Mouse (Mus musculus) adrenal gland (tissue): ENCODE measurements around the gene Gm12394.
"Not testable (repeated sequence)": the region's sequence is repeated elsewhere in the genome, so short reads cannot be mapped to it uniquely, and the experiment has no call there.

Experiments
- intact Hi-C: fragments of 180-260 bp; cut with DNase I; formaldehyde crosslinking; loops from one replicate; pipeline ENCODE4 v1.15.1; 2025
- long read RNA-seq, 2 experiments: library from polyadenylated mRNA; unstranded; transcript quantifications; one replicate each; pipeline ENCODE4 v2.0.0; 2020; ENCODE audit warnings: borderline replicate concordance in 1 of 2; ENCODE audit not compliant: insufficient replicate concordance in 1 of 2

Gm12394 gene
- long read RNA-seq, experiment 1: 0 reads
- long read RNA-seq, experiment 2: 0 reads

DNA sequence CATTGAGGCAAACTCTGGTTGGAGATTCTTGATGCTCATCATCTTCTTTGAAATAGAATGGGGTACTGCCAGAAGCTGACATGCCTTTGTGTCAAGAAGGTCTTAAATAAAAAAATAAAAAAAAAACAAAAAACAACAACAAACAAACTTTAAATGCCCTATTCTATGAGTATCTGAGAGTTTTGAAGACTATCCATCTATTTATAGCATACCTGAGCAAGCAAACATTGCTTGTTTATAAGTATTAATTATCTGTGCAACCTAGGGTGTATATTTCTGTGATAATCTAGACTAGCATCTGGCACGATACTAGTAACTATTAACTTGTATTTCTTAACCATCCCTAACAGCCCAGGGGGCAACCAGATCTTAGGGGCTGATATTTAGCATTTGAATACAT, at the start of gene Gm12394:
Gene Gm12394, minus strand, starts transcription at position 101 of the 400 bp plus-strand sequence.
- intact Hi-C loops: not testable (repeated sequence)

DNA sequence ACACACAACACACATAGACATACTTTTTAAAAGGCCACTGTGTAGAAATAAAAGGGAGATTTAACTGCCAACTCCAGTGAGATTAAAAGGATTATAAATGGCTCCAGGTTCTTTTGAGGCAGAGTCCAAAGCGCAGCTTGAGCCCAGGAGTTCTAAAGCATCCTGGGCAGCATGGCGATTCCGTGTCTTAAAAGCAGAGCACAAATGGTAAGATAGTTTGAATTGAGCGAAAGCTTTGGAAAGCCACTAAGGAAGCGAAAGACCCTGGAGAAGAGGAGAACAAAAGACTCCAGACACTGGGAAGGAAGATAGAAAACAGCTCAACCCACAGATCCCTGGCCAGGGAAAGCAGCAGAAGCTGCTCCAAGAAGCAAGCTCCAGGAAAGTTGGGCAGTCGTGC, 48.4 kb upstream of the Gm12394 start:
- intact Hi-C loops: no loop called here

DNA sequence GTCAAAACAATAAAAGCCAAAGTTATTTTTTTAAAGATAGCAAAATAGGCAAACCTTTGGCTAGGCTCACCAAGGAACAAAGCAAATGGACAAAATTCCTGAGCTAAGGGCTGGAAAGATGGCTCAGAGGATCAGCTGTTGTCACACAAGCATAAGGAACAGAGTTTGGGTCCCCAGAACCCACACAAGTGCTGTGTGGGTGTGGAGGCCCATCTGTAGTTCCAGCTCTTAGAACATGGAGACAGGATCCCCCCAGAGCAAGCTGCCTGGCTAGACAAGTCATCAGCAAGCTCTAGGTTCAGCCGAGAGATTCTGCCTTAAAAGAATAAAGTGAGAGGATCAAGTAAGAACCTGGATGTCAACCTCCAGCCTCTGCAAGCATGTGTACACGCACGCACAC, 48.0 kb upstream of the Gm12394 start:
- intact Hi-C loops: no loop called here

DNA sequence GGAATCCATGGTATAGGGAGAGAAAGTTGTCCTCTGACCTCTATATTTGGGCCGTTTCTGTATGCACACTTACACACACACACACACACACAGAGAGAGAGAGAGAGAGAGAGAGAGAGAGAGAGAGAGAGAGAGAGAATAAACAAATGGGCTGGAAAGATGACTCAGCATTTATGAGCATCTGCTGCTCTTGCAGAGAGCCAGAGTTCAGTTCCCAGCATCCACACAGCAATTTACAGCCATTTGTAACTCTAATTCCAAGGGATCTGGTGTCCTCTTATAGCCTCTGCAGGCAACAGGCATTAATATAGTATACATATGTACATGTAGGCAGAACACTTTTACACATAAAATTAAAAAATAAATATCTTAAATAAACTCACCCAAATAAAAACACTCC, 47.4 kb upstream of the Gm12394 start:
- intact Hi-C loops: no loop called here

DNA sequence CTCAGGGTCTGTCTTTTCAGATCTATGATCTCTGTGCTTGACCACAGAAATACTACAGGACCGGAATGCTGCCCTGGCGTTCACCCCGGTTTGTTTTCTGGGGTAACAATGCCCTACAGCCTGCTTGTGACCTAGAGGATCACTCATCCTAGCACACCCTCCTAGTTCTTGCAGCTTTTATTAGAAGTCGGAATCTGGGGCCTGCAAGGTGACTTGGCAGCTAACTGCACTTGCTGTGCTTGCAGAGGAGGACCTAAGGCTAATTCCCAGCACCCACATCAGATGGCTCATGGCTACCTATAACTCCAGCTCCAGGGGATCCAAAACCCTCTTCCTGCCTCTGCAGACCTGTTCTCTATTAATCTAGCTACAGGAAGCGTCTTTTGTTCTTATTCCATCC, 46.2 kb upstream of the Gm12394 start:
- intact Hi-C loops: no loop called here

DNA sequence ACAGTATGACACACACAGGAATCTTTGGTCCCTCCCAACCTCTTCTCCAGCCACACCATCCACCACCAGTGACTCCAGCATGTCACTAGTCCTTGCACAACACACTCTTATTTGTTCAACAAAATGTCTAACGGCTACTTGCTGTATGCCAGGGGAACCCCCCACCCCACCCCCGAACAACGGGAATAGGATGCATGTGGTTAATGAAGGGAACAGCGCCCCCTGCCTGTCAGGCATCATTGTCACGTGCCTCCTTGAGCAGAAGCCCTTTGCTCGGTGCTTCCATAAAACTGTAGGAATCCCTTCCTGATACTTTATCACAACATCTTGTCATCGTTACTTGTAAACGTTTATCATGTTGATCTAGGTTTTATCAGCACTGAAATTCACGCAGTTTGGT, 45.6 kb upstream of the Gm12394 start:
- intact Hi-C loops: no loop called here

DNA sequence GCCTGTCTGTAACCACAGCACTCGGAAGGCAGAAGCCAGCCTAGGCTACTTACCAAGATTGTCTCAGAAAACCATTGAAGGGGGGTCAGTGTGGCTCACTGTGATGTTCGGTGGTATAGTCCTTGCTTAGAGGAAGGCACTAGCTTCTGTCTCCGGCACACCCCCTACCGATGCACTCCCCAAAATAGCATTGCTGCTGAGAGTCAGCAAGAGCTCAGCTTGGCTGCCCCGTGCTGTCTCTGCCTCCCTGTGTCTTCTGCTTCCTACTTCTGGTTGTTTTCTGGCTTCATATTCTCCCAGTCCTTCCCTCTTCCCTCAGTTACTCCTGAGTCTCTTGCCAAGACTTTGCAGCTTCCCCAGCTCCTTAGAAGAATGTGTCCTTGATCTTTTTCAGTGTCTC, 44.3 kb upstream of the Gm12394 start:
- intact Hi-C loops: no loop called here

DNA sequence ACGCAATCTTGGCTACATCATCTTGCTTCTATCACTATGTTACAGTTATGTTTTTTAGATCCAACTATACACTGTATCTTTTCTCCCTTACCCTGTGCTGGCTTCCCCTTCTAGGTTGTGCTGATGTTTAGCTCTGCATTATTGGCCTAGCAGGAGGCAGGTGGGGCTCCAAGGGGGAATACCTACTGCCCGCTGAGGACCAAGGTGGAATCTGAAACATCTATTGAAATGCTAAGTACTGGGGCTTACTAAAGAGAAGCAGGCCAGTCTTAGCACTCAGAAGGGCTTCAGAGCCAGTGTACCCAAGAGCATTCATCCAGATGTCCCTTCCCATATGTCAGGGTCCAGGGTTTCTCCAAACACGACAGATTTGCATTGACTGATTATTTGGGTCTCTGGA, 42.3 kb upstream of the Gm12394 start:
- intact Hi-C loops: no loop called here

DNA sequence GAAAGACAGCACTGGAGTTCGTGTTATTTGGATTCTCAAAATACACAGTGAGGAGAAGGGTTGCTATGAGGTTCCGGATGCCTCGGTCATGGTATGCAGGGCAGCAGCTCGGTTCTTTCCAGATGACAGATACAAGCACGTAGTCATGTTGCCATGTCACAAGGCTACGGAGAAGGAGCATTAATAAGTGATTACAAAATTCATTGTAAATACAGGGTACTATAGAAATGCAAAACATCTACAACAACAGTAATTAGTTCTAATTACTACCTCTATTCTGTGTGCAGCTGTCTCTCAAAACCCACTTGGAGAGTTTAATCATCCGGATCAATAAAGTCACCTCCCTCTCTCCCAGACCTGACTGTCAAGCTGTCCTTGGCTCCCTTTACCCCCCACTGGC, 38.5 kb upstream of the Gm12394 start:
- intact Hi-C loops: no loop called here

DNA sequence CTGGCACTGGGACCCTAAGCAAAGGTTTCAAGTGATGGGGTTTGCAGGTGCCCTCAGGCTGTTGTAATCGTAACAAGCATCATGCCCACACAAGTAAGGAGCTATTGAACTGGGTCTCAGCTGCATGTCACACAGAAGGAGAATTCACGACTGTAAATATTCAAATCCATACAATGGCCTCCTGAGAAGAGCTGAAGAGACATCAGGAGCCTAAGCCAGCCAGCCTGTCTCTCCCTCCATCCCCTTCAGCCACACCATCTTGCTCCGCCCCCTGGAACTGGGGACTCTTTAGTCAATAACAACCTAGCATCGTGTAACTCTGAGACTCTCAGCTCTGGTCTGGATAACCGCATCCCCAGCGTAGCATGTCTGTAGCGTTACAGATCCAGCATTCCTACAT, 34.6 kb upstream of the Gm12394 start:
- intact Hi-C loops: loop anchor here (5.0 kb wide), 1 partner anchor 51 kb away; no protein-coding TSS in a partner anchor

DNA sequence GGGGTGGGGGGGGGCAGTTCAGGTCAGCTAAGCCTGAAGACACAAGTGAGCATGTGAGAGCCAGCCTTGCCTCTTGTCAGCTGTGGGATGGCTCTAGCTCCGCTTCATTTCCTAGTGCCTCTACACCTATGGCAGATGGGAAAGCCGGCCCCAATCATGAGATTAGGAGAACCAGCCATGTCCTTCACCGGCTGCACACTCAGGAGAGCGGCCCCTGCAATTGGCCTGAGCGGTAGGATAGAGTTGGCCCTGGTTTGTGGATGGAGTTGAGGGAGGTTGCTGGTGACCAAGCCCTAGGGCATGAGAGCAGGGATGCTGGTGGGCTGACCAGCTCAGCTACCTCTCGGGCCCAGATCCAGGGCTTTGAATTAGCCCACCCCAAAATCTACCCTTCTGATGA, 32.2 kb upstream of the Gm12394 start:
- intact Hi-C loops: no loop called here

DNA sequence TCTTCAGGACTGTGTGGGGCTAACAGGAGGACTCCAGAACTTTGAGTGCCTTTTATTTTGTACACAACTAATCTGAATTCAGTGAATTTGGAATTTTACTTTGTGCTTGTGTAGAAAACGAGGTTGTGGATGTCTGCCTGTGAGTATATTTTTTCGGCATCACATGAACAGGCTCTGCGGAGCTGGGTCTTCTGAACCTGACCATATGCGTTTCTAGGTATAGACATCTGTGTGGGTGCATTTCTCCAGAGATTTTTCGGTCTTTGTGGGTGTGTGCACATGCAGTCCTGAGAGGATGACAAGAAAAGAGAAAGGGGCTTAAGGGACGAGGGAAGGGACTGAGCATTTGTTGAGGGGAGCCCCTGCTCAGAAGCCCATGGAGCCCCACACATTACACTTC, 30.4 kb upstream of the Gm12394 start:
- intact Hi-C loops: no loop called here

DNA sequence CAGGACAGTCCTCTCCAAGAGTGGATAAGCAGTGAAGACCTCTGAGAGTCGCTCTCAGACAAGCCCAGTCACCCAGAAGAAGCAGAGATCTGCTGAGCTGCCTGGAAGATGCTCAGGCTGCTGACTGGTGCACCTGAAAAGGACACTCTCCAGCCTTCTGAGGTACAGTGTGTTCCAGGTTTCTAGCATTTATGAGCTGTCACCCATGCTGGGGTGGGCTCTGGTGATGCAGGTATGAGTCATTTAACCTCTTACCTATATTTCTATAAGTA, 24.0 kb upstream of the Gm12394 start:
- intact Hi-C loops: no loop called here

DNA sequence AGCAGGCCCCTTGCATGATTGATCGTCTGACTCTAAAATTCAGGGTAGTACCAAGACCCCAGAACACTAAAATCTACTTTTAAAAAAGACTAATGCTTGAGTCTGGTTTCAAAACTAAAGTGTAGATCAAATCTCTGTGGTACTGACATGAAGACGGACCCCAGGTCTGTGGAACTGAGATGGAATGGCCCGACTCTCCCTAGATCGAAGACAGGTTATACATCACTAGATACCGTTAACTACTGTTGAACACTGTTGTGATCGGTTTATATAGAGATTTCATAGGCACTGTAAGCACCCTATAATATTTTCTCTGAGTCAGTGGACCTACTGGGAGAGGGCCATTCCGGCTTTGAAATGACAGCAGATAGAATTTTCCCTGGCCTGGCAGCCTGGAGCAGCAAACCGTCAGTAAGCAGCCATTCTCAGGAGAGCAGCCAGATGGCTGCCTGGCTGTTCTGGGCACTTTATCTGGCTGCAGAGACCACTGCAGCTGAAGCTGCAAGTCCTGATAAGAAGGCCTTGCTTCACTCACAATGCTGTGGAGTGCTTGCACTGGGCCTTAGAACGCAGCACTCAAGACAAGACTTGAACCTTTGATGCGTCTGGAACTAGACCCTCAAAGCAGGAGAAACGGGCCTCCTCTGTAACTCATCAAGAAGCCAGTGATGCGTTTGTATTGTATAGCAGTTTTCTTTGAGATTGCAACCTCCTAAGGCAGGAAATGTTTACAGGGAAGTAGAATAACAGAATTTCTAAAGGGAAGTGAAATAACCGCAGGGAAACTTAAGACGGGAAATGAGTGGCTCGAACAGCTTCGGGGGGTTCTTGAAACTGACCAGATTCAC, 23.5 kb upstream of the Gm12394 start:
- intact Hi-C loops: loop anchor here (5.0 kb wide), 2 partner anchors 67 to 82 kb away; partner anchors contain the start of gene Dnajb5

DNA sequence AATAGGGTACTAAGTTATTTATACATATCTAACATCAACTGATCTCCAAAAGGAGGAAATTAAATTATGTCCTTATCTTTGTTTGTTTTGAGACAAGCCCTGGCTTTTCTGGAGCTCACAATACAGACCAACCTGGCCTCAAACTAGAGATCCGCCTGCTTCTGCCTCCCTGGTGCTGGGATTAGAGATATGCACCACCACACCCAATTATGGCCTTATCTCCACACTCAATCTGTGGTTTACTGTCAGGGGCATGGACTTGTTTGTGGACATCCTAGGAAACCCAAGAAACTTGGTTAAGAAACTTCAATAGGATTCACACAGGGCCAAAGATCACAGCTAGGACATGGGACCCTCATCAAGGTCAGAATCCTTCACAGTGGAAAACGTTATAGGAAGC, 21.1 kb upstream of the Gm12394 start:
- intact Hi-C loops: loop anchor here (5.0 kb wide), 2 partner anchors 70 to 85 kb away; partner anchors contain the start of gene Dnajb5

DNA sequence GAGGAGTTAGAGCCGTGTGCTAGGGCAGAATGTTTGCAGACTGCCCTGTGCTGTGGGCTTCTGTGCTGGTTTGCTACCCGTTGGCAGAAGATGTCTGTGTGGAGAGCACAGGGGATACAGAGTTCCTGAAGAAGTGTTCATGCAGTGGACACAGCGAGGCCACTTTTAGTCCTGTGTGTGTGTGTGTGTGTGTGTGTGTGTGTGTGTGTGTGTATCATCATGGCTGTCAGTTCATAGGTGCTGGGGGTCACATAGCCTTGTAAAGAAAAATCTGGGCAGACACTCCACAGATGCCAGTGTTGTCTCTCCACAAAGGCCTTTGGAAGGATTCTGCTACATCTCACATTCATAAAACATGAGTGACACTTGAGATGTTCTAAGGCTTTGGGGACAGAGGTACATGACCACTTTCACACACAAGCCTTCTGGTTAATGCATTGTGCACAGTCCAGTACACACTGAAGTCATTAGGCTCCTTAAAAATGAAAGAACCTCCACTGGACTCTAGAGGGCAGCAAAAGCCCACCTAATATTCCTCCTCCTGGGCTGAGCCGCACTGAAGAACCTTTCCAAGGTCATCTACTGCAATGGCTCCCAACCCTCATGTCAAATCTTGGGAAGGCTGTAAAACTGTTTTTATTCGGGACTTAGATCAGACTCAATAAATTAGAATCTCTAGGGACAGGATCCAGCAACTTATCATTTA, 20.2 kb upstream of the Gm12394 start:
- intact Hi-C loops: loop anchor here (5.0 kb wide), 2 partner anchors 71 to 86 kb away; partner anchors contain the start of gene Dnajb5

DNA sequence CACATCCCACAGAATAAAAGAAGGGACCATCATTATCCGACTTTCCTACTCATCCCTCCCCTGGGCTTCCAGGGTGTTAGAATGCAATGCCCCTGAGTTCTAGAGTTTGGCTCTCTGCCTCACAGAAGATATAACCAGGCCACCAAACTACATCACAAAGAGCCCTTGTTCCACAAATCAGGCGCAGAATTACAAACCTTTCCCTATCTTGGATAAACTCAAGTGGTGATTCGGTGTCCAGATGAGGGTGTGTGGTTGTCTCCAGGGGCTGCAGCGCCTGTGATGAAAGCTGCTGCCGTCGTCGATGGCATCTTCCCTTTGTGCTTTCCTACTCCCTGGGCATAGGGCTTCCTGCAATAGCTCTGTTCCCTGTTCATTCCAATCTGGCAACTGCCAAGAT, 17.6 kb upstream of the Gm12394 start, which contains the start of gene Fam205c:
Gene Fam205c, minus strand, starts transcription at position 101 of the 400 bp plus-strand sequence.
- intact Hi-C loops: no loop called here

DNA sequence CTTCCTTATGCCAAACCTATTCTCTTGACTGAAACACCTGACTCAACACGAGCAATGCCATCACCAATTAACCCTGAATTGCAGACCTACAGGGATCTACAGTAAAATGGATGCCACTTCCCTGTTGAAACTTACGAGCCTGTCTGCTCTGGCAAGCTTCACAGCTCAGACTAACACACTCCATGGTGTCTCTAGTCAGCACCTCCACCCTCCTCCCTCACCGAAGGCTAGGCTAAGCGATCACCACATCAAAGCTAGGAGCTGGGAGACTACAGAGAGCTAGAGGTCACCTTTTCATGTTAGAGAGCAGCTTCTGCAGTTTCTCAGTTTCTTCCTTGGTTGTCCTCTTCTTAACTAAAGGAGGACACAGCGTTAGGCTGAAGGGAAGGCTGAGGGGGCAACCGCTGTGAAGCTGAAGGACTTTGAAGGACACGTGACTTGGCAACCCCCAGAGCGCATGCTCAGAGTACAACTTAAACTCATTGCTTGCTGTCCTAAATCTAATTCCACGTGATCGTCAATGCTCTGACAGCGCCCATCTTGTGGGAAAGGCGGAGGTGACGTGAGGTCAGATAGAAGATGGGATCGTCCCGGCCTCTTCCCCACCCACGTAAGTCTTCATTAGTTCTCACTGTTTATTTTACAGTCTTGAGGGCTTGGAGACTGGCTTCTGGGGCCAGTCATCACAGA, 16.3 kb upstream of the Gm12394 start:
- intact Hi-C loops: no loop called here

DNA sequence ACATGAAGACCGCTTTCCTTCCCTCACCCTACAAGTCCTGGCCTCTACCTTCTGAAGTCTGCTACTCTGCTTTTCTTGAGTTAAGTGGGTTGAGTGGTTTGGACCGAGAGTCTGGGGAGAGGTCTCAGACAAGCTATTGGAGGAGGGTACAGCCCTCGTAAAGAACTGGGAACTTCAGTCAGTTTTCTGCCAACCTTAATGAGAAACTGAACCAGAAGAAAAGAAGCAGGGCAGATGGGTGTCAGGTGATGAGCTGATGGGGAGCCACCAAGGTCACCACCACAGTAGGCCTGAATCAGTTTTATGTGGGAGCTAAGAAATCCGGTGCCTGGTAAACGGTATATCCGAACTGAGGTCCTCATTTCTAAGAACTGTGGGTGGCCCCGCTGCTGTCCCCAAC, 15.6 kb upstream of the Gm12394 start:
- intact Hi-C loops: no loop called here

DNA sequence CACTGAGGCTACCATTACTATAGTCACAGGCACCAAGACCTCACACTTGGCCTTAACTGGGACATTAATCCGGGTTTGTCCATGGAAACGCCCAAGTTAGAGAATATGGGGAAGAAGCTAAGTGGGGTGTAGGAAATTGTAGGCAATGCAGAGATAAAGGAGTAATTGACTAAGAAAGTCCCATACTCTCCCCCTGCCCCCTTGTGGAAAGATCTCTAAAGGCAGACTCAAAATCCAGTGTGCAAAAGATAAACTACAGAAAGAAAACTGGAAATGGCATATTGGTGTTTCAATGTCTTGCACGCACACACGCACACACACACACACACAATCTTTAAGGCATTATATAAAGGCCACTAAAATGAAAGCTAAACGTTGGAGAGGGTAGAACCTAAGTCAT, 14.2 kb upstream of the Gm12394 start:
- intact Hi-C loops: no loop called here

DNA sequence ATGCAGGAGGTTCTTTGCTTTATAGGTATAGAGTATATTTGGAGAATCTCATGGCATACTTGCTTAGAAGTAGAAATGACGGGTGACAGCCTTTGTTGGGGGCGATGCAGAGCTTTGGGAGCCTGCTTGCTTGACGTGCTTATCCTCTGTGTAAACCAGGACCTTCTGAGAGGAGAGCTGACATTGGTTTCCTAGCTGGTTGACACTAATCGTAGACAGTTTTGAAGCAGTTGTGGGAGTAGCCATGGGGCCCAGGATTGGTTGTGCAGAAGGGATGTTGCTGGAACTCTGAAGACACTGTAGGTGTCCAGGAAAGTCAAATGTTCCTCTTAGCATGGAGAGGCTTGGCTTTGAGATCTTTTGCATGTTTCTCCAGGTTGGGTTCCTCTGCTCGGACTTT, 11.6 kb upstream of the Gm12394 start:
- intact Hi-C loops: no loop called here

DNA sequence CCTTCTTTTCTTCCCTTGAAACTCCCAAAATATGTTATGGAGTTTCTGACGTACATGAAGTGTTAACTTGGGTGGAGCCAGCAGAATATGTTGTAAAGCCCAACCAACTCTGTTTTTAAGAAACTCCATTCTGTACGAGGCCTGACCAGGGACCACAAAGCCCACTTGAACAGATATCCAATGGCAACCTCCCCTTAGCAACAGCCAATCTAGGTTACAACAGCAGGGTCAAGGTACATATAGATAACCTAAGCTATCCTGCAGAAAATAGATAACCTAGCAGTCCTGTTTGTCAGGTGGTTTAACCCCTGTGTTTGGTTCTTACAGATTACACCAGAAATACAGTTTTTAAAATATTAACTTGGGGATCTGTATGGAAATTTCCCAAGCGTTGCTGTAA, 10.8 kb upstream of the Gm12394 start:
- intact Hi-C loops: no loop called here
